Mouse (Mus musculus): ENCODE results near the gene Gpc6. TPM values are rescaled to one million over a fixed set of nuclear protein-coding genes. Genes with fewer than 3 reads are reported as not detected.
A peak's percentile ranks its signal among the peaks of the same experiment; 100 is the strongest.

Gpc6 gene
- total RNA-seq, 4 experiments from 2014 or later = 7.7 to 10.5 (median 9.2) TPM

GRCm38 (mm10) chr14:117794874-117795273 is 869.8 kb downstream of the Gpc6 start:
- no peak for DNase-seq (ENCODE audit: low spot score)

GRCm38 (mm10) chr14:117796661-117797060 is 871.5 kb downstream of the Gpc6 start:
- DNase-seq (ENCODE audit: low spot score) = no peak

GRCm38 (mm10) chr14:117800399-117800798 is 875.3 kb downstream of the Gpc6 start:
- DNase-seq (ENCODE audit: low spot score) = no peak

- DNase-seq (ENCODE audit: low spot score) = no peak
Observed at GRCm38 (mm10) chr14:117807846-117808245, 882.7 kb downstream of the Gpc6 start.

GRCm38 (mm10) chr14:117808326-117808725 is 883.2 kb downstream of the Gpc6 start:
- no peak for DNase-seq (ENCODE audit: low spot score)

GRCm38 (mm10) chr14:117810321-117811270 is 885.5 kb downstream of the Gpc6 start:
- no peak for DNase-seq (ENCODE audit: low spot score)

- DNase-seq (ENCODE audit: low spot score) = peak; percentile 13
Observed at GRCm38 (mm10) chr14:117813473-117813872, 888.4 kb downstream of the Gpc6 start.

GRCm38 (mm10) chr14:117816008-117816407 is 890.9 kb downstream of the Gpc6 start:
- no peak for DNase-seq (ENCODE audit: low spot score)

GRCm38 (mm10) chr14:117816706-117817105 is 891.6 kb downstream of the Gpc6 start:
- no peak for DNase-seq (ENCODE audit: low spot score)

GRCm38 (mm10) chr14:117817196-117817595 is 892.1 kb downstream of the Gpc6 start:
- no peak for DNase-seq (ENCODE audit: low spot score)

- no peak for DNase-seq (ENCODE audit: low spot score)
Observed at GRCm38 (mm10) chr14:117824491-117824890, 899.4 kb downstream of the Gpc6 start.

- no peak for DNase-seq (ENCODE audit: low spot score)
Observed at GRCm38 (mm10) chr14:117826294-117827046, 901.4 kb downstream of the Gpc6 start.

GRCm38 (mm10) chr14:117831267-117831666 is 906.2 kb downstream of the Gpc6 start:
- no peak for DNase-seq (ENCODE audit: low spot score)

GRCm38 (mm10) chr14:117831731-117832130 is 906.6 kb downstream of the Gpc6 start:
- DNase-seq (ENCODE audit: low spot score) = peak; percentile 9

- no peak for DNase-seq (ENCODE audit: low spot score)
Observed at GRCm38 (mm10) chr14:117835506-117835905, 910.4 kb downstream of the Gpc6 start.

- DNase-seq (ENCODE audit: low spot score) = no peak
Observed at GRCm38 (mm10) chr14:117837021-117837420, 911.9 kb downstream of the Gpc6 start.

GRCm38 (mm10) chr14:117837715-117838114 is 912.6 kb downstream of the Gpc6 start:
- no peak for DNase-seq (ENCODE audit: low spot score)

- DNase-seq (ENCODE audit: low spot score) = no peak
Observed at GRCm38 (mm10) chr14:117841211-117841610, 916.1 kb downstream of the Gpc6 start.

- peak; percentile 41 for DNase-seq (ENCODE audit: low spot score)
Observed at GRCm38 (mm10) chr14:117841797-117842553, 916.9 kb downstream of the Gpc6 start.

GRCm38 (mm10) chr14:117849591-117850505 is 924.7 kb downstream of the Gpc6 start:
- no peak for DNase-seq (ENCODE audit: low spot score)

- DNase-seq (ENCODE audit: low spot score) = no peak
Observed at GRCm38 (mm10) chr14:117852266-117852665, 927.2 kb downstream of the Gpc6 start.

All from heart, adult 8-10 months (tissue).